Mouse (Mus musculus) kidney, postnatal 36 days (tissue): ENCODE measurements at regions not wholly inside any gene's neighbourhood (a gene's known extent, or its start where the extent isn't known, plus 50 kb on each side); places are given as distances from the start of the nearest gene placed in this dataset.

ENCODE experiments used
- DNase-seq, 2 experiments: peaks; one replicate each; pipeline ENCODE4 v3.0.0; 2021 to 2022; ENCODE audit warnings: mixed read lengths in 2 of 2

GRCm38 (mm10) chr12:32273474-32273873 lies 65.0 kb upstream of the Pik3cg start:
- DNase-seq: no peak

- DNase-seq: peak; percentile 9 to 62
Measured at GRCm38 (mm10) chr12:32279861-32280260, 71.4 kb upstream of the Pik3cg start.

- DNase-seq: no peak
Measured at GRCm38 (mm10) chr12:32280309-32280708, 71.8 kb upstream of the Pik3cg start.

- no peak for DNase-seq
Measured at GRCm38 (mm10) chr12:32282371-32283163, 74.1 kb upstream of the Pik3cg start.

- no peak for DNase-seq
Measured at GRCm38 (mm10) chr12:32285039-32285438, 76.6 kb upstream of the Pik3cg start.

- DNase-seq: no peak
Measured at GRCm38 (mm10) chr12:32286652-32287051, 78.2 kb upstream of the Pik3cg start.

- no peak for DNase-seq
Measured at GRCm38 (mm10) chr12:32291145-32291544, 82.7 kb upstream of the Pik3cg start.

GRCm38 (mm10) chr12:32291962-32292748 lies 83.7 kb upstream of the Pik3cg start:
- DNase-seq: peak; percentile 35 to 76

GRCm38 (mm10) chr12:32292749-32293128 lies 84.3 kb upstream of the Pik3cg start:
- peak; percentile 19 to 34 for DNase-seq

- no peak for DNase-seq
Measured at GRCm38 (mm10) chr12:32297431-32297830, 81.1 kb upstream of the Ccdc71l start.

GRCm38 (mm10) chr12:32299714-32300113 lies 78.8 kb upstream of the Ccdc71l start:
- no peak for DNase-seq

GRCm38 (mm10) chr12:32305736-32306135 lies 72.8 kb upstream of the Ccdc71l start:
- DNase-seq: no peak

GRCm38 (mm10) chr12:32306326-32306725 lies 72.2 kb upstream of the Ccdc71l start:
- DNase-seq: peak in 1 of 2 experiments; percentile 5

- DNase-seq: no peak
Measured at GRCm38 (mm10) chr12:32307280-32308006, 71.1 kb upstream of the Ccdc71l start.

GRCm38 (mm10) chr12:32315099-32315783 lies 63.3 kb upstream of the Ccdc71l start:
- DNase-seq: no peak
